Mouse (Mus musculus): ENCODE measurements around the gene Cant1. TPM values are rescaled to one million over a fixed set of nuclear protein-coding genes. Genes with fewer than 3 reads are reported as not detected.

Gene Cant1
- polyA plus RNA-seq, 2 experiments = 6.0 to 8.3 TPM

GRCm38 (mm10) chr11:118448385-118448784 is 29.5 kb upstream of the Cant1 start:
- H3K4me2 ChIP-seq (ENCODE audit: low read depth) = no peak overlapping the region
- H3K9me3 ChIP-seq (ENCODE audit: control insufficient read depth, low read length) = no peaks in the 10 kb centered on the region
- no peak overlapping the region for H3K27ac ChIP-seq
- no peaks in the 10 kb centered on the region for H3K36me3 ChIP-seq (replicated peaks; ENCODE audit: control insufficient read depth, insufficient read depth, low read depth)
- WGBS (ENCODE audit: insufficient replicate concordance) = 60% methylated on average over 8 of the region's 8 CpGs
- no peak overlapping the region for H3K4me3 ChIP-seq (ENCODE audit: insufficient read depth in 1 of 2, low read depth in 2 of 2, low read length in 2 of 2)
- ATAC-seq (ENCODE audit: insufficient read depth) (no peak), DNase-seq (ENCODE audit: low read depth in 3 of 3, low spot score in 3 of 3) (no peak)
- TF ChIP-seq CTCF (IDR thresholded peaks at IDR 0.05; ENCODE audit: low read depth) = no peak
- TF ChIP-seq EP300 (IDR thresholded peaks at IDR 0.05; ENCODE audit: low read depth) = no peak
- no peaks in the 10 kb centered on the region for H3K27me3 ChIP-seq (ENCODE audit: control insufficient read depth, insufficient read depth, low read length)
- H3K4me1 ChIP-seq (replicated peaks; ENCODE audit: control insufficient read depth in 2 of 2, insufficient read depth in 2 of 2, low read length in 1 of 2) = no peaks in the 10 kb centered on the region
- H3K9ac ChIP-seq (replicated peaks) = no peak overlapping the region

GRCm38 (mm10) chr11:118447346-118447745 is 28.5 kb upstream of the Cant1 start:
- 46% methylated on average over 4 of the region's 4 CpGs for WGBS (ENCODE audit: insufficient replicate concordance)
- H3K9ac ChIP-seq (replicated peaks) = no peak overlapping the region
- no peak overlapping the region for H3K4me2 ChIP-seq (ENCODE audit: low read depth)
- ATAC-seq (ENCODE audit: insufficient read depth) (no peak), DNase-seq (ENCODE audit: low read depth in 3 of 3, low spot score in 3 of 3) (no peak)
- no peak overlapping the region for H3K27ac ChIP-seq
- H3K9me3 ChIP-seq (ENCODE audit: control insufficient read depth, low read length) = no peaks in the 10 kb centered on the region
- no peaks in the 10 kb centered on the region for H3K27me3 ChIP-seq (ENCODE audit: control insufficient read depth, insufficient read depth, low read length)
- no peak overlapping the region for H3K4me3 ChIP-seq (ENCODE audit: insufficient read depth in 1 of 2, low read depth in 2 of 2, low read length in 2 of 2)
- TF ChIP-seq EP300 (IDR thresholded peaks at IDR 0.05; ENCODE audit: low read depth) (no peak), CTCF (IDR thresholded peaks at IDR 0.05; ENCODE audit: low read depth) (no peak)
- no peaks in the 10 kb centered on the region for H3K4me1 ChIP-seq (replicated peaks; ENCODE audit: control insufficient read depth in 2 of 2, insufficient read depth in 2 of 2, low read length in 1 of 2)
- H3K36me3 ChIP-seq (replicated peaks; ENCODE audit: control insufficient read depth, insufficient read depth, low read depth) = no peaks in the 10 kb centered on the region

GRCm38 (mm10) chr11:118445843-118446242 is 27.0 kb upstream of the Cant1 start:
- ATAC-seq (ENCODE audit: insufficient read depth) = 0 out of 2 replicates have a peak, but pooled peaks have one; percentile 41
- H3K9me3 ChIP-seq (ENCODE audit: control insufficient read depth, low read length) = no peaks in the 10 kb centered on the region
- 4% methylated on average over 3 of the region's 3 CpGs for WGBS (ENCODE audit: insufficient replicate concordance)

GRCm38 (mm10) chr11:118443201-118443970 is 24.5 kb upstream of the Cant1 start:
- Histone ChIP-seq H3K9ac (replicated peaks) (no peak overlapping the region), H3K36me3 (replicated peaks; ENCODE audit: control insufficient read depth, insufficient read depth, low read depth) (no peaks in the 10 kb centered on the region), H3K27me3 (ENCODE audit: control insufficient read depth, insufficient read depth, low read length) (no peaks in the 10 kb centered on the region), H3K4me1 (replicated peaks; ENCODE audit: control insufficient read depth in 2 of 2, insufficient read depth in 2 of 2, low read length in 1 of 2) (no peaks in the 10 kb centered on the region), H3K27ac (no peak overlapping the region), H3K4me2 (ENCODE audit: low read depth) (no peak overlapping the region), H3K9me3 (ENCODE audit: control insufficient read depth, low read length) (no peaks in the 10 kb centered on the region), H3K4me3 (ENCODE audit: insufficient read depth in 1 of 2, low read depth in 2 of 2, low read length in 2 of 2) (no peak overlapping the region)
- no peak for ATAC-seq (ENCODE audit: insufficient read depth)
- 24% methylated on average over 11 of the region's 11 CpGs for WGBS (ENCODE audit: insufficient replicate concordance)
- DNase-seq (ENCODE audit: low read depth in 3 of 3, low spot score in 3 of 3) = peak in 1 of 3 experiments; percentile 17
- peak; percentile 91 for TF ChIP-seq CTCF (IDR thresholded peaks at IDR 0.05; ENCODE audit: low read depth)
- no peak for TF ChIP-seq EP300 (IDR thresholded peaks at IDR 0.05; ENCODE audit: low read depth)

More at GRCm38 (mm10) chr11:118445843-118446242, 27.0 kb upstream of the Cant1 start:
- Histone ChIP-seq H3K36me3 (replicated peaks; ENCODE audit: control insufficient read depth, insufficient read depth, low read depth) (no peaks in the 10 kb centered on the region), H3K4me1 (replicated peaks; ENCODE audit: control insufficient read depth in 2 of 2, insufficient read depth in 2 of 2, low read length in 1 of 2) (no peaks in the 10 kb centered on the region), H3K9ac (replicated peaks) (no peak overlapping the region), H3K4me2 (ENCODE audit: low read depth) (no peak overlapping the region), H3K27ac (no peak overlapping the region), H3K27me3 (ENCODE audit: control insufficient read depth, insufficient read depth, low read length) (no peaks in the 10 kb centered on the region), H3K4me3 (ENCODE audit: insufficient read depth in 1 of 2, low read depth in 2 of 2, low read length in 2 of 2) (no peak overlapping the region)
- TF ChIP-seq EP300 (IDR thresholded peaks at IDR 0.05; ENCODE audit: low read depth) (no peak), CTCF (IDR thresholded peaks at IDR 0.05; ENCODE audit: low read depth) (peak; percentile 97)
- DNase-seq (ENCODE audit: low read depth in 3 of 3, low spot score in 3 of 3) = no peak

GRCm38 (mm10) chr11:118442691-118443090 is 23.8 kb upstream of the Cant1 start:
- H3K9me3 ChIP-seq (ENCODE audit: control insufficient read depth, low read length) = no peaks in the 10 kb centered on the region
- no peak overlapping the region for H3K27ac ChIP-seq
- H3K9ac ChIP-seq (replicated peaks) = no peak overlapping the region
- no peaks in the 10 kb centered on the region for H3K4me1 ChIP-seq (replicated peaks; ENCODE audit: control insufficient read depth in 2 of 2, insufficient read depth in 2 of 2, low read length in 1 of 2)
- DNase-seq (ENCODE audit: low read depth in 3 of 3, low spot score in 3 of 3) = no peak
- H3K4me2 ChIP-seq (ENCODE audit: low read depth) = no peak overlapping the region
- no peak overlapping the region for H3K4me3 ChIP-seq (ENCODE audit: insufficient read depth in 1 of 2, low read depth in 2 of 2, low read length in 2 of 2)
- no peaks in the 10 kb centered on the region for H3K36me3 ChIP-seq (replicated peaks; ENCODE audit: control insufficient read depth, insufficient read depth, low read depth)
- 62% methylated on average over 13 of the region's 13 CpGs for WGBS (ENCODE audit: insufficient replicate concordance)
- TF ChIP-seq EP300 (IDR thresholded peaks at IDR 0.05; ENCODE audit: low read depth) = no peak
- no peaks in the 10 kb centered on the region for H3K27me3 ChIP-seq (ENCODE audit: control insufficient read depth, insufficient read depth, low read length)
- no peak for ATAC-seq (ENCODE audit: insufficient read depth)

All from liver, embryonic 14.5 days (tissue).